Mouse (Mus musculus): ENCODE data around the gene 4930480E11Rik. TPM values are rescaled to one million over a fixed set of nuclear protein-coding genes. Genes with fewer than 3 reads are reported as not detected.
"Not testable (repeated sequence)": the region's sequence is repeated elsewhere in the genome, so short reads cannot be mapped to it uniquely, and the experiment has no call there.

4930480E11Rik gene
- polyA plus RNA-seq (2016; fragmentation: Nextera tagmentation; extraction: Ambion mirVana): not detected in 2 replicates

DNA sequence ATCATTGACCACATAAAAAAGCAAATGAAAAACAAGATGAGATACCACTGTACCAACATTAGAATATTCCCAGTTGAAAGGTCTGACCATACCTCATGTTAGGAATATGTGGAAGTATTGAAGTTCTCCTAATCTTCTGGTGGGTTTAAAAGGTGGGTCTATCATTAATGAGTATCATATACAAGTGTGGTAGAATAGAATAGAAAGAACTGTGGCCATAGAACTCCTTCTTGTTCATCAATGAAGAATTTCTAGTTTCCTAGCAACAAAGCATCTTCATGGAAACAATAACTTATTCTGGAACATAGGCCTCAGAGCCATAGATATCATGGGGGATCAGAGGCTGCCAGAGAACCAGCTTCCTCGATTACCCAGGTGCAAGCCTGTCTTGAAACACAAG, at the start of gene 4930480E11Rik:
Gene 4930480E11Rik (plus strand): TSS at position 301 of the 400 bp plus-strand sequence.
- Histone ChIP-seq H3K9me3 (peaks cover 3% of the 10 kb centered on the region; the same call in 1 of the 2 replicates), H3K36me3 (no peaks in the 10 kb centered on the region), H3K4me3 (no peak within 1 kb of the TSS), H3K27me3 (ENCODE audit: insufficient read depth, poor library complexity, severe bottlenecking) (no peaks in the 10 kb centered on the region), H3K27ac (no peak within 1 kb of the TSS), H3K4me1 (replicated peaks) (no peaks in the 10 kb centered on the region)
- WGBS: 74% methylated on average over 1 of the region's 1 CpGs
- no peak for DNase-seq (ENCODE audit: low spot score)

DNA sequence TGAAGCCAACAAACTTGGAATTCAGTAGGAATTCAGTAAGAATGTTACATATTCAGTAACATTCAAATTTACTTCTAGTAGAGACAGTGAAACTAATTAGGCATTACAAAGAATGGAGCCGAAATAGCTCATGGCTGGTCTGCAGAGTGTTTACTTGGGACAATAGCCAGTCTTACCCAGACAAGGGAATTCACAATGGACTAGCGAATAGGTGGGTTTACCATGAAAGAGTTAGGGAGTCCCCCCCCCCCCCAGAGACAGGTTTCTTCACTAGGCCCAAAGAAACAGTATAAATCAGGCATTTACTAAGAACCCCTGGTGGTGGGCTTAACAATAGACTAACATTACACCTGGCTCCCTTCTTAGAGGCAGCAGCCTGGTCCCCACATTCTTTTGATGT, 33.9 kb downstream of the 4930480E11Rik start:
- H3K27me3 ChIP-seq (ENCODE audit: insufficient read depth, poor library complexity, severe bottlenecking); DNase-seq (ENCODE audit: low spot score); H3K27ac ChIP-seq; H3K4me3 ChIP-seq; H3K36me3 ChIP-seq; H3K9me3 ChIP-seq; H3K4me1 ChIP-seq (replicated peaks): not testable (repeated sequence)
- WGBS: 83% methylated on average over 2 of the region's 2 CpGs

Other genes with a start within 250 kb of the 4930480E11Rik start
- gene Gm5938, start 244.2 kb upstream of the 4930480E11Rik start, polyA plus RNA-seq (2016; fragmentation: Nextera tagmentation; extraction: Ambion mirVana): not detected in 2 replicates
- not detected in 2 replicates for gene Obp1b, start 182.9 kb upstream of the 4930480E11Rik start, polyA plus RNA-seq (2016; fragmentation: Nextera tagmentation; extraction: Ambion mirVana)
- gene Gm14743, start 123.7 kb upstream of the 4930480E11Rik start, polyA plus RNA-seq (2016; fragmentation: Nextera tagmentation; extraction: Ambion mirVana): not detected in 2 replicates
- gene Prrg1, start 214.3 kb downstream of the 4930480E11Rik start, polyA plus RNA-seq (2016; fragmentation: Nextera tagmentation; extraction: Ambion mirVana): 3.8 and 5.4 TPM in 2 replicates